Mouse (Mus musculus) kidney, adult 2 months (tissue): ENCODE data around the gene Stxbp1.

Experiments
- CTCF ChIP-seq: fragments of 200-500 bp; conservative IDR thresholded peaks from 2 replicates; pipeline ENCODE4 v1.5.1; 2011; ENCODE audit warnings: low read depth, mild to moderate bottlenecking, control low read depth, low read length, moderate library complexity, mixed read lengths; ENCODE audit not compliant: insufficient read depth, insufficient read length
- POLR2A ChIP-seq: fragments of 200-500 bp; IDR thresholded peaks from one replicate; pipeline ENCODE4 v1.6.1; 2011; ENCODE audit warnings: low read depth, low read length, control low read depth

- no peak for TF ChIP-seq CTCF
- no peak for TF ChIP-seq POLR2A
Observed at GRCm38 (mm10) chr2:32874070-32874469, 27.0 kb upstream of the Stxbp1 start.
